15 mouse cellular contexts compared by ENCODE assay signal in genomic region chr19:17180506-17180905, GRCm38 (mm10).
DNase-seq lines count a peak whose midpoint lies in the region; ATAC-seq lines count a peak whose summit lies in the region.
"Had no signal": no experiment of that assay in that cellular context is flagged by ENCODE, and none has a peak within 500 bp of the region (broad histone marks: within the 10 kb centered on the region; RNA-seq: fewer than 3 reads in every experiment).

No protein-coding gene starts in this region.

- peak; percentile 39; the same call in 1 of the 2 replicates for ATAC-seq in forebrain, embryonic 12.5 days (ENCODE audit: low FRiP score)
- no peak for ATAC-seq in intestine, embryonic 14.5 days (replicated peaks; ENCODE audit: low FRiP score, low TSS enrichment, low read depth)
- ATAC-seq in intestine, embryonic 16.5 days: no peak
- ATAC-seq: hindbrain, embryonic 16.5 days had no signal

- no peak overlapping the region for H3K4me2 ChIP-seq in forebrain, embryonic 12.5 days
- H3K4me2 ChIP-seq in intestine, embryonic 14.5 days (ENCODE audit: low read length): no peak overlapping the region
- H3K4me2 ChIP-seq in intestine, embryonic 16.5 days (ENCODE audit: low read depth, low read length): no peak overlapping the region
- H3K4me2 ChIP-seq: embryonic facial prominence, embryonic 15.5 days; liver, embryonic 13.5 days had no signal

- H3K27ac ChIP-seq in forebrain, embryonic 12.5 days: no peak overlapping the region
- H3K27ac ChIP-seq in forebrain, embryonic 10.5 days: no peak overlapping the region
- H3K27ac ChIP-seq in intestine, embryonic 14.5 days (ENCODE audit: low read depth): no peak overlapping the region
- H3K27ac ChIP-seq in intestine, embryonic 16.5 days (ENCODE audit: low read length): no peak overlapping the region
- H3K27ac ChIP-seq: embryonic facial prominence, embryonic 15.5 days; liver, embryonic 13.5 days had no signal

- no peaks in the 10 kb centered on the region for H3K4me1 ChIP-seq in forebrain, embryonic 12.5 days
- H3K4me1 ChIP-seq in forebrain, embryonic 10.5 days: no peaks in the 10 kb centered on the region
- H3K4me1 ChIP-seq in intestine, embryonic 14.5 days (replicated peaks; ENCODE audit: control insufficient read depth, insufficient read depth, low read length): no peaks in the 10 kb centered on the region; the same call in 1 of the 2 replicates
- no peaks in the 10 kb centered on the region for H3K4me1 ChIP-seq in intestine, embryonic 16.5 days (ENCODE audit: control insufficient read depth, insufficient read depth, low read length)
- H3K4me1 ChIP-seq: embryonic facial prominence, embryonic 15.5 days; liver, embryonic 13.5 days had no signal

- H3K36me3 ChIP-seq in forebrain, embryonic 12.5 days (replicated peaks): no peaks in the 10 kb centered on the region
- no peaks in the 10 kb centered on the region for H3K36me3 ChIP-seq in forebrain, embryonic 10.5 days (replicated peaks)
- H3K36me3 ChIP-seq in intestine, embryonic 14.5 days (ENCODE audit: control insufficient read depth, insufficient read depth, low read length): no peaks in the 10 kb centered on the region
- H3K36me3 ChIP-seq in intestine, embryonic 16.5 days (ENCODE audit: control insufficient read depth, insufficient read depth, low read length): no peaks in the 10 kb centered on the region
- H3K36me3 ChIP-seq: embryonic facial prominence, embryonic 15.5 days; liver, embryonic 13.5 days had no signal

- no peaks in the 10 kb centered on the region for H3K27me3 ChIP-seq in forebrain, embryonic 12.5 days
- H3K27me3 ChIP-seq in forebrain, embryonic 10.5 days (ENCODE audit: poor library complexity, severe bottlenecking): no peaks in the 10 kb centered on the region
- H3K27me3 ChIP-seq in intestine, embryonic 14.5 days (replicated peaks; ENCODE audit: control insufficient read depth, insufficient read depth, low read length): no peaks in the 10 kb centered on the region
- no peaks in the 10 kb centered on the region for H3K27me3 ChIP-seq in intestine, embryonic 16.5 days (replicated peaks; ENCODE audit: control insufficient read depth, insufficient read depth, low read length)
- H3K27me3 ChIP-seq: embryonic facial prominence, embryonic 15.5 days; liver, embryonic 13.5 days had no signal

- DNase-seq in forebrain, embryonic 10.5 days (ENCODE audit: extremely low spot score, low spot score): no peak
- DNase-seq in intestine, embryonic 14.5 days (ENCODE audit: low spot score): peak; percentile 24
- DNase-seq in right cerebral cortex, adult 18-20 months: peak; percentile 59
- DNase-seq in right cerebral cortex, postnatal 4 days: no peak
- DNase-seq in right cerebral cortex, postnatal 36 days (ENCODE audit: low spot score in 2 of 2): peak; percentile 23 to 52
- DNase-seq in cerebellum, postnatal 10 days: no peak
- DNase-seq: cerebellum, adult 11-12 months; kidney, postnatal 14 days; liver, embryonic 13.5 days; lung, postnatal 14 days; midbrain, embryonic 14.5 days had no signal

- H3K9ac ChIP-seq in forebrain, embryonic 12.5 days: no peak overlapping the region
- H3K9ac ChIP-seq in intestine, embryonic 14.5 days (ENCODE audit: low read length): no peak overlapping the region
- no peak overlapping the region for H3K9ac ChIP-seq in intestine, embryonic 16.5 days (ENCODE audit: low read depth, low read length)
- H3K9ac ChIP-seq: embryonic facial prominence, embryonic 15.5 days; liver, embryonic 13.5 days had no signal

- H3K4me3 ChIP-seq in forebrain, embryonic 12.5 days (replicated peaks): no peak overlapping the region
- no peak overlapping the region for H3K4me3 ChIP-seq in forebrain, embryonic 10.5 days
- no peak overlapping the region for H3K4me3 ChIP-seq in intestine, embryonic 14.5 days (ENCODE audit: low read depth, low read length)
- no peak overlapping the region for H3K4me3 ChIP-seq in intestine, embryonic 16.5 days (ENCODE audit: low read length)
- H3K4me3 ChIP-seq: embryonic facial prominence, embryonic 15.5 days; liver, embryonic 13.5 days had no signal

- no peaks in the 10 kb centered on the region for H3K9me3 ChIP-seq in forebrain, embryonic 12.5 days
- no peaks in the 10 kb centered on the region for H3K9me3 ChIP-seq in forebrain, embryonic 10.5 days
- no peaks in the 10 kb centered on the region for H3K9me3 ChIP-seq in intestine, embryonic 14.5 days (ENCODE audit: control insufficient read depth, low read length)
- no peaks in the 10 kb centered on the region for H3K9me3 ChIP-seq in intestine, embryonic 16.5 days (ENCODE audit: control insufficient read depth, low read length)
- H3K9me3 ChIP-seq: embryonic facial prominence, embryonic 15.5 days; liver, embryonic 13.5 days had no signal

- 27% methylated on average over 4 of the region's 4 CpGs for WGBS in forebrain, embryonic 12.5 days
- 65% methylated on average over 4 of the region's 4 CpGs for WGBS in forebrain, embryonic 10.5 days
- WGBS in intestine, embryonic 14.5 days: 34% methylated on average over 4 of the region's 4 CpGs
- 32% methylated on average over 4 of the region's 4 CpGs for WGBS in intestine, embryonic 16.5 days

Comparison
In these comparisons a context has a peak if more than half of its experiments do, and no peak if none do; other contexts are left out.
1. DNase-seq: peak in intestine, embryonic 14.5 days (single experiment), right cerebral cortex, adult 18-20 months (single experiment) and right cerebral cortex, postnatal 36 days (2 of 2); none in forebrain, embryonic 10.5 days (single experiment), right cerebral cortex, postnatal 4 days (single experiment) and cerebellum, postnatal 10 days (0 of 2).